23 mouse cellular contexts compared by ENCODE assay signal in genomic region chr16:28512446-28512845, GRCm38 (mm10).
A peak's percentile ranks its signal among the peaks of the same experiment; 100 is the strongest.
DNase-seq lines count a peak whose midpoint lies in the region; ATAC-seq lines count a peak whose summit lies in the region.
"Had no signal": no experiment of that assay in that cellular context is flagged by ENCODE, and none has a peak within 500 bp of the region (broad histone marks: within the 10 kb centered on the region; RNA-seq: fewer than 3 reads in every experiment).

No protein-coding gene starts in this region.

- no peaks in the 10 kb centered on the region for H3K9me3 ChIP-seq in hindbrain, embryonic 15.5 days
- H3K9me3 ChIP-seq in hindbrain, embryonic 10.5 days = no peaks in the 10 kb centered on the region
- no peaks in the 10 kb centered on the region for H3K9me3 ChIP-seq in kidney, embryonic 16.5 days (ENCODE audit: low read length)
- H3K9me3 ChIP-seq: embryonic facial prominence, embryonic 12.5 days; limb, embryonic 13.5 days; lung, embryonic 15.5 days; midbrain, embryonic 12.5 days had no signal

- no peaks in the 10 kb centered on the region for H3K4me1 ChIP-seq in hindbrain, embryonic 15.5 days (replicated peaks)
- H3K4me1 ChIP-seq in hindbrain, embryonic 10.5 days (replicated peaks) = 0 out of 2 replicates have a peak, but pooled peaks cover 4% of the 10 kb centered on the region
- no peaks in the 10 kb centered on the region for H3K4me1 ChIP-seq in kidney, embryonic 16.5 days (ENCODE audit: insufficient read depth, low read length)
- H3K4me1 ChIP-seq: embryonic facial prominence, embryonic 12.5 days; limb, embryonic 13.5 days; lung, embryonic 15.5 days had no signal

- ATAC-seq in hindbrain, embryonic 15.5 days (ENCODE audit: low FRiP score, low read depth) = peak; percentile 48; the same call in 1 of the 2 replicates
- ATAC-seq in kidney, embryonic 16.5 days (ENCODE audit: low FRiP score, low TSS enrichment) = peak; percentile 39; the same call in 1 of the 2 replicates

- H3K4me3 ChIP-seq in hindbrain, embryonic 15.5 days = no peak overlapping the region
- no peak overlapping the region for H3K4me3 ChIP-seq in hindbrain, embryonic 10.5 days
- no peak overlapping the region for H3K4me3 ChIP-seq in kidney, embryonic 16.5 days (ENCODE audit: low read length)
- H3K4me3 ChIP-seq: embryonic facial prominence, embryonic 12.5 days; layer of hippocampus, adult 2 months; left cerebral cortex, adult 2 months; limb, embryonic 13.5 days; lung, embryonic 15.5 days; midbrain, embryonic 12.5 days had no signal

- H3K27ac ChIP-seq in hindbrain, embryonic 15.5 days (replicated peaks) = no peak overlapping the region
- H3K27ac ChIP-seq in hindbrain, embryonic 10.5 days = no peak overlapping the region
- no peak overlapping the region for H3K27ac ChIP-seq in kidney, embryonic 16.5 days (ENCODE audit: low read length)
- H3K27ac ChIP-seq: embryonic facial prominence, embryonic 12.5 days; layer of hippocampus, adult 2 months; left cerebral cortex, adult 2 months; limb, embryonic 13.5 days; lung, embryonic 15.5 days; midbrain, embryonic 12.5 days had no signal

- intact Hi-C loops in left cerebral cortex, postnatal 14 days (cut with DNase I) = loop anchor here (10.0 kb wide), 1 partner anchor 282 kb away; no protein-coding TSS in a partner anchor

- H3K36me3 ChIP-seq in hindbrain, embryonic 15.5 days = no peaks in the 10 kb centered on the region
- no peaks in the 10 kb centered on the region for H3K36me3 ChIP-seq in hindbrain, embryonic 10.5 days
- no peaks in the 10 kb centered on the region for H3K36me3 ChIP-seq in kidney, embryonic 16.5 days (ENCODE audit: insufficient read depth, low read length)
- H3K36me3 ChIP-seq: embryonic facial prominence, embryonic 12.5 days; limb, embryonic 13.5 days; lung, embryonic 15.5 days; midbrain, embryonic 12.5 days had no signal

- no peaks in the 10 kb centered on the region for H3K27me3 ChIP-seq in hindbrain, embryonic 15.5 days
- H3K27me3 ChIP-seq in hindbrain, embryonic 10.5 days (ENCODE audit: insufficient read depth, poor library complexity, severe bottlenecking) = no peaks in the 10 kb centered on the region
- no peaks in the 10 kb centered on the region for H3K27me3 ChIP-seq in kidney, embryonic 16.5 days (ENCODE audit: insufficient read depth, low read length)
- H3K27me3 ChIP-seq: embryonic facial prominence, embryonic 12.5 days; limb, embryonic 13.5 days; lung, embryonic 15.5 days; midbrain, embryonic 12.5 days had no signal

- H3K4me2 ChIP-seq in hindbrain, embryonic 15.5 days = no peak overlapping the region
- no peak overlapping the region for H3K4me2 ChIP-seq in kidney, embryonic 16.5 days (replicated peaks; ENCODE audit: low read depth, low read length)
- H3K4me2 ChIP-seq: embryonic facial prominence, embryonic 12.5 days; limb, embryonic 13.5 days; liver, embryonic 11.5 days; lung, embryonic 15.5 days; midbrain, embryonic 12.5 days had no signal

- H3K9ac ChIP-seq in hindbrain, embryonic 15.5 days = no peak overlapping the region
- no peak overlapping the region for H3K9ac ChIP-seq in kidney, embryonic 16.5 days (replicated peaks; ENCODE audit: low read length)
- H3K9ac ChIP-seq: embryonic facial prominence, embryonic 12.5 days; limb, embryonic 13.5 days; lung, embryonic 15.5 days; midbrain, embryonic 12.5 days had no signal

- no peak for DNase-seq in hindbrain, embryonic 10.5 days (ENCODE audit: low spot score)
- no peak for DNase-seq in kidney, adult 18-20 months
- peak; percentile 47 for DNase-seq in brain, adult 2 months (ENCODE audit: low read depth, low spot score)
- peak; percentile 1 for DNase-seq in mesoderm, embryonic 11.5 days (ENCODE audit: low read depth, low spot score)
- DNase-seq in left cerebral cortex, postnatal 14 days (ENCODE audit: low spot score in 2 of 2) = no peak
- DNase-seq: B cell, adult 2 months; cerebellum, adult 11 months; cerebellum, adult 9-10 months; embryo, embryonic 11 days; gastrocnemius, postnatal 10 days; heart, postnatal 14 days; kidney, adult 2 months; kidney, postnatal 36 days; thymus, postnatal 4 days had no signal

- WGBS in hindbrain, embryonic 15.5 days = 67% methylated on average over 6 of the region's 6 CpGs
- 80% methylated on average over 6 of the region's 6 CpGs for WGBS in hindbrain, embryonic 10.5 days
- 43% methylated on average over 6 of the region's 6 CpGs for WGBS in kidney, embryonic 16.5 days

Comparison
In these comparisons a context has a peak if more than half of its experiments do, and no peak if none do; other contexts are left out.
1. DNase-seq: peak in brain, adult 2 months (single experiment) and mesoderm, embryonic 11.5 days (single experiment); none in hindbrain, embryonic 10.5 days (single experiment), kidney, adult 18-20 months (single experiment) and left cerebral cortex, postnatal 14 days (0 of 2).